Mouse (Mus musculus) bone marrow macrophage, adult 2 months (primary cell): ENCODE results near the gene Ghrhr.

Experiments
- CTCF ChIP-seq: IDR thresholded peaks from 2 replicates; pipeline ENCODE4 v1.5.1; 2012; ENCODE audit warnings: low read depth, mild to moderate bottlenecking, low read length, moderate library complexity
- POLR2A ChIP-seq: IDR thresholded peaks from 2 replicates; pipeline ENCODE4 v1.6.1; 2012; ENCODE audit warnings: mild to moderate bottlenecking, low read depth, low read length, borderline replicate concordance

- no peak for TF ChIP-seq CTCF
- TF ChIP-seq POLR2A: no peak
Observed at GRCm38 (mm10) chr6:55399910-55400309, 23.8 kb downstream of the Ghrhr start.
